Mouse (Mus musculus): Measurements from ENCODE around the gene Rfx1.

DNA sequence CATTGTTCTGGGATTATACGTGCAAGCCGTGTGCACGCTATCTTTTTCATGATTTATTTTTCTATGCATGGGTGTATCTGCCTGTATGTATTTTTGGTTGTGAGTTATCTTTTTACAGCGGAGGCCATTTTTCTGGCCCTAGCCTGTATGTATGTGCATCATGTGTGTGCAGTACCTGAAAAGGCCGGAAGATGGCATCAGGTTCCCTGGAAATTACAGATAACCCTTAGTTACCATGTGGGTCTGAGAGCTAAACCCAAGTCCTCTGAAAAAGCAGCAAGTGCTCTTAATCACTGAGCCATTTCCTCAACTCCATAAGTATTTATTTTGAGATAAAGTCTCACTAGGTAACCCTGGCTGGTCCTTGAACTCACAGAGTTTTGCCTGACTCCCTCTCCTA lies 13.4 kb upstream of the Rfx1 start:
- TF ChIP-seq GATA1 (IDR thresholded peaks at IDR 0.05; ENCODE audit: borderline replicate concordance, low read length) (no peak), POLR2AphosphoS5 (IDR thresholded peaks at IDR 0.05; ENCODE audit: insufficient replicate concordance, low read depth, low read length) (no peak)

All from G1E (cell line).